In the genomic region with DNA sequence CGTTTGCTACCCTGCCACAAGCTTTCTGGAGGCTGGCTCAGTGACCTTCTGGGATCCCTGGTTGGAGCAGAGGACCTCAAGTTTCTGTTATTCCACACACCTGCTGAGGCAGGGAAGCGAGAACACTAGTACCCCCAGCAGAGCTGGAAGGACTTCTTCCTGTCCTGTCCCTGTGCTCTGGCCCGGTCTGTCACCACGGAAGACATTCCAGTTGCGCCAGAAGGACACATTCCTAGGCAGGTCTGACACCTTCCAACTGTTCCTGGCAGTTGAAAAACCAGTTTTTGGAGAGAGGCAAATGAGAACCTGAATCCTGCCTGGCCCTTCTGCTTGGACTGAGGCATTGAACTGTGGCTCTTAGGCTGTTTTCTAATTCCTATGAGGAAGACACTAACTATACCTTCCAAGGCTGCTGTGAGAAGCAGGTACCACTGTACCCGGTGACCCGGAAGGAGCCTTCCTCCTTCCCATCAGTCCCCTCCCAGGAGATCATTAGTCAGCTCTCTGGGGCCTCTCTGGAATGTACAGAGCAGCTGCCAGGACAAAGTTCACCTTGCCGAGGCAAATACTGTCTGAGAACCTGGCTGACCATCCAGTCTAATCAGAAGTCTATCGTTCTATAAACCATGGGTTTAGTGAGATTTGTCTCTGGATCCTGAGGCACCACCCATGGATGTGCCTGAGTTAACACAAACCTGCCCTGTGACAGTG, we compare ENCODE assay signal across 21 mouse cellular contexts. TPM values are rescaled to one million over a fixed set of nuclear protein-coding genes. Genes with fewer than 3 reads are reported as not detected.
DNase-seq lines count a peak whose midpoint lies in the region; ATAC-seq and TF ChIP-seq lines count a peak whose summit lies in the region.
"Had no signal": no experiment of that assay in that cellular context is flagged by ENCODE, and none has a peak within 500 bp of the region (broad histone marks: within the 10 kb centered on the region; RNA-seq: fewer than 3 reads in every experiment).

No protein-coding gene starts in this region.

- no peak overlapping the region for H3K27ac ChIP-seq in lung, embryonic 14.5 days (ENCODE audit: low read depth)
- peak overlapping the region; percentile 92 for H3K27ac ChIP-seq in intestine, embryonic 16.5 days (ENCODE audit: low read length)
- H3K27ac ChIP-seq in kidney, embryonic 16.5 days (ENCODE audit: low read length), result peak overlapping the region; percentile 17; the same call in 1 of the 2 replicates
- H3K27ac ChIP-seq in small intestine, adult 2 months (ENCODE audit: insufficient read depth, low read depth, low read length), result peak overlapping the region; percentile 89
- H3K27ac ChIP-seq: embryonic facial prominence, embryonic 12.5 days; forebrain, embryonic 12.5 days; gastrocnemius, adult 2 months; heart, embryonic 10.5 days; macrophage had no signal

- no peak for TF ChIP-seq POLR2A in small intestine, adult 2 months (IDR thresholded peaks at IDR 0.05; ENCODE audit: low read depth, low read length)

- no peak overlapping the region for H3K9ac ChIP-seq in lung, embryonic 14.5 days
- H3K9ac ChIP-seq in intestine, embryonic 16.5 days (ENCODE audit: low read depth, low read length), result 0 out of 2 replicates have a peak overlapping the region, but pooled peaks have one; percentile 38
- H3K9ac ChIP-seq in kidney, embryonic 16.5 days (replicated peaks; ENCODE audit: low read length), result no peak overlapping the region
- H3K9ac ChIP-seq: embryonic facial prominence, embryonic 12.5 days; forebrain, embryonic 12.5 days; neural tube, embryonic 15.5 days had no signal

- H3K36me3 ChIP-seq in lung, embryonic 14.5 days (ENCODE audit: insufficient read depth), result no peaks in the 10 kb centered on the region
- H3K36me3 ChIP-seq in intestine, embryonic 16.5 days (ENCODE audit: control insufficient read depth, insufficient read depth, low read length), result no peaks in the 10 kb centered on the region
- no peaks in the 10 kb centered on the region for H3K36me3 ChIP-seq in kidney, embryonic 16.5 days (ENCODE audit: insufficient read depth, low read length)
- peaks cover 2% of the 10 kb centered on the region; the same call in 1 of the 2 replicates for H3K36me3 ChIP-seq in small intestine, adult 2 months (ENCODE audit: control insufficient read depth, insufficient read depth, low read length)
- H3K36me3 ChIP-seq: embryonic facial prominence, embryonic 12.5 days; forebrain, embryonic 12.5 days; heart, embryonic 10.5 days; neural tube, embryonic 15.5 days had no signal

- no peak overlapping the region for H3K4me2 ChIP-seq in lung, embryonic 14.5 days
- H3K4me2 ChIP-seq in intestine, embryonic 16.5 days (ENCODE audit: low read depth, low read length), result peak overlapping the region; percentile 32
- no peak overlapping the region for H3K4me2 ChIP-seq in kidney, embryonic 16.5 days (replicated peaks; ENCODE audit: low read depth, low read length)
- H3K4me2 ChIP-seq: embryonic facial prominence, embryonic 12.5 days; forebrain, embryonic 12.5 days; neural tube, embryonic 15.5 days had no signal

- DNase-seq in lung, embryonic 14.5 days, result peak; percentile 30
- no peak for DNase-seq in lung, postnatal 4 days
- no peak for DNase-seq in spleen, adult 18-20 months
- no peak for DNase-seq in cerebellum, adult 11 months
- DNase-seq in gastrocnemius, postnatal 4 days (ENCODE audit: low spot score in 2 of 2), result no peak
- DNase-seq: adrenal gland, adult 8-10 months; cerebellum, postnatal 25 days; gastrocnemius, adult 2 months; heart, postnatal 36 days; right cerebral cortex, adult 18-20 months; thymus, postnatal 25 days had no signal

- H3K9me3 ChIP-seq in lung, embryonic 14.5 days (ENCODE audit: low read depth, low read length), result no peaks in the 10 kb centered on the region
- H3K9me3 ChIP-seq in intestine, embryonic 16.5 days (ENCODE audit: control insufficient read depth, low read length), result no peaks in the 10 kb centered on the region
- H3K9me3 ChIP-seq in kidney, embryonic 16.5 days (ENCODE audit: low read length), result no peaks in the 10 kb centered on the region
- H3K9me3 ChIP-seq: embryonic facial prominence, embryonic 12.5 days; forebrain, embryonic 12.5 days; heart, embryonic 10.5 days; neural tube, embryonic 15.5 days had no signal

- no peak for ATAC-seq in lung, embryonic 14.5 days (ENCODE audit: insufficient read depth)
- peak; percentile 92 for ATAC-seq in intestine, embryonic 16.5 days
- ATAC-seq in kidney, embryonic 16.5 days (ENCODE audit: low FRiP score, low TSS enrichment), result peak; percentile 16; the same call in 1 of the 2 replicates
- ATAC-seq: CD4-positive, CD25-positive, alpha-beta regulatory T cell, adult 4 months; inflammation-experienced regulatory T-cells, adult 6 months had no signal

- H3K4me1 ChIP-seq in lung, embryonic 14.5 days (ENCODE audit: insufficient read depth), result 0 out of 2 replicates have a peak, but pooled peaks cover 3% of the 10 kb centered on the region
- peaks cover 26% of the 10 kb centered on the region; the same call in 1 of the 2 replicates for H3K4me1 ChIP-seq in intestine, embryonic 16.5 days (ENCODE audit: control insufficient read depth, insufficient read depth, low read length)
- peaks cover 53% of the 10 kb centered on the region for H3K4me1 ChIP-seq in kidney, embryonic 16.5 days (ENCODE audit: insufficient read depth, low read length)
- H3K4me1 ChIP-seq in small intestine, adult 2 months (ENCODE audit: control insufficient read depth, insufficient read depth, insufficient read length, low read length), result peaks cover 28% of the 10 kb centered on the region

- peaks cover 17% of the 10 kb centered on the region for H3K27me3 ChIP-seq in lung, embryonic 14.5 days (ENCODE audit: insufficient read depth, low read length)
- 0 out of 2 replicates have a peak, but pooled peaks cover 3% of the 10 kb centered on the region for H3K27me3 ChIP-seq in intestine, embryonic 16.5 days (replicated peaks; ENCODE audit: control insufficient read depth, insufficient read depth, low read length)
- peaks cover 6% of the 10 kb centered on the region for H3K27me3 ChIP-seq in kidney, embryonic 16.5 days (ENCODE audit: insufficient read depth, low read length)
- H3K27me3 ChIP-seq in small intestine, adult 2 months (ENCODE audit: control insufficient read depth, insufficient read depth, low read length), result no peaks in the 10 kb centered on the region

- 21% methylated on average over 9 of the region's 9 CpGs for WGBS in lung, embryonic 14.5 days
- WGBS in intestine, embryonic 16.5 days, result 32% methylated on average over 9 of the region's 9 CpGs
- 36% methylated on average over 9 of the region's 9 CpGs for WGBS in kidney, embryonic 16.5 days
- WGBS in small intestine, adult 2 months, result 11% methylated on average over 9 of the region's 9 CpGs

- TF ChIP-seq CTCF in lung, embryonic 14.5 days (IDR thresholded peaks at IDR 0.05; ENCODE audit: low read depth), result no peak
- no peak for TF ChIP-seq CTCF in small intestine, adult 2 months (IDR thresholded peaks at IDR 0.05; ENCODE audit: extremely low read depth, insufficient read length, insufficient replicate concordance, low read depth, low read length)

- H3K4me3 ChIP-seq in lung, embryonic 14.5 days (ENCODE audit: low read depth, low read length), result no peak overlapping the region
- no peak overlapping the region for H3K4me3 ChIP-seq in intestine, embryonic 16.5 days (ENCODE audit: low read length)
- no peak overlapping the region for H3K4me3 ChIP-seq in kidney, embryonic 16.5 days (ENCODE audit: low read length)
- 0 out of 2 replicates have a peak overlapping the region, but pooled peaks have one; percentile 12 for H3K4me3 ChIP-seq in small intestine, adult 2 months (ENCODE audit: low read depth, low read length)
- H3K4me3 ChIP-seq: embryonic facial prominence, embryonic 12.5 days; forebrain, embryonic 12.5 days; gastrocnemius, adult 2 months; heart, embryonic 10.5 days; neural tube, embryonic 15.5 days had no signal

RNA-seq across cellular contexts. Expression of gene Ttc22, which starts 6.6 kb away (rescaled TPM):
- polyA plus RNA-seq in lung, embryonic 14.5 days (2014; fragmentation: Nextera tagmentation; extraction: Ambion mirVana), result 0.92 and 1.1 TPM in 2 replicates
- 15.1 and 20.1 TPM in 2 replicates for polyA plus RNA-seq in intestine, embryonic 16.5 days (2015; fragmentation: Nextera tagmentation; extraction: Ambion mirVana)
- 6.7 and 7.1 TPM in 2 replicates for polyA plus RNA-seq in kidney, embryonic 16.5 days (2015; fragmentation: Nextera tagmentation; extraction: Ambion mirVana)
- polyA plus RNA-seq in small intestine, adult 2 months (2012; rRNA removed), result 58.0 and 112 TPM in 2 replicates
- total RNA-seq in gastrocnemius, postnatal 4 days (2021), result under 1 TPM; 0.29 to 0.44 TPM
- total RNA-seq: gastrocnemius, adult 2 months; heart, postnatal 36 days had no signal
- polyA plus RNA-seq: CD4-positive, CD25-positive, alpha-beta regulatory T cell, adult 4 months; inflammation-experienced regulatory T-cells, adult 6 months; macrophage had no signal

RNA-seq across cellular contexts. Expression of gene Lexm, which starts 11.8 kb away (rescaled TPM):
- not detected in 2 replicates for polyA plus RNA-seq in lung, embryonic 14.5 days (2014; fragmentation: Nextera tagmentation; extraction: Ambion mirVana)
- polyA plus RNA-seq in intestine, embryonic 16.5 days (2015; fragmentation: Nextera tagmentation; extraction: Ambion mirVana), result not detected in 2 replicates
- polyA plus RNA-seq in kidney, embryonic 16.5 days (2015; fragmentation: Nextera tagmentation; extraction: Ambion mirVana), result not detected in 2 replicates
- polyA plus RNA-seq in small intestine, adult 2 months (2012; rRNA removed), result not detected in 2 replicates
- total RNA-seq in gastrocnemius, postnatal 4 days (2021), result not detected
- total RNA-seq: adrenal gland, adult 8-10 months; gastrocnemius, adult 2 months; heart, postnatal 36 days had no signal
- polyA plus RNA-seq: heart, embryonic 10.5 days; macrophage; neural tube, embryonic 15.5 days had no signal

RNA-seq across cellular contexts. Expression of gene Pars2, which starts 22.1 kb away (rescaled TPM):
- 14.3 and 14.5 TPM in 2 replicates for polyA plus RNA-seq in lung, embryonic 14.5 days (2014; fragmentation: Nextera tagmentation; extraction: Ambion mirVana)
- polyA plus RNA-seq in intestine, embryonic 16.5 days (2015; fragmentation: Nextera tagmentation; extraction: Ambion mirVana), result 15.9 TPM in 2 replicates
- 16.0 and 17.9 TPM in 2 replicates for polyA plus RNA-seq in kidney, embryonic 16.5 days (2015; fragmentation: Nextera tagmentation; extraction: Ambion mirVana)
- 5.6 and 7.5 TPM in 2 replicates for polyA plus RNA-seq in small intestine, adult 2 months (2012; rRNA removed)
- 1 to 10 TPM; 5.2 to 6.4 TPM for total RNA-seq in gastrocnemius, postnatal 4 days (2021)

RNA-seq across cellular contexts. Expression of gene Ttc4, which starts 49.9 kb away (rescaled TPM):
- 79.1 and 80.4 TPM in 2 replicates for polyA plus RNA-seq in lung, embryonic 14.5 days (2014; fragmentation: Nextera tagmentation; extraction: Ambion mirVana)
- polyA plus RNA-seq in intestine, embryonic 16.5 days (2015; fragmentation: Nextera tagmentation; extraction: Ambion mirVana), result 76.3 and 80.8 TPM in 2 replicates
- 126 and 139 TPM in 2 replicates for polyA plus RNA-seq in kidney, embryonic 16.5 days (2015; fragmentation: Nextera tagmentation; extraction: Ambion mirVana)
- 16.9 and 41.4 TPM in 2 replicates for polyA plus RNA-seq in small intestine, adult 2 months (2012; rRNA removed)
- total RNA-seq in gastrocnemius, postnatal 4 days (2021), result 10 to 100 TPM; 28.8 to 32.3 TPM
